Mouse (Mus musculus): ENCODE data around the gene Tgm6.
A peak's percentile ranks its signal among the peaks of the same experiment; 100 is the strongest.

Tgm6 gene

DNA sequence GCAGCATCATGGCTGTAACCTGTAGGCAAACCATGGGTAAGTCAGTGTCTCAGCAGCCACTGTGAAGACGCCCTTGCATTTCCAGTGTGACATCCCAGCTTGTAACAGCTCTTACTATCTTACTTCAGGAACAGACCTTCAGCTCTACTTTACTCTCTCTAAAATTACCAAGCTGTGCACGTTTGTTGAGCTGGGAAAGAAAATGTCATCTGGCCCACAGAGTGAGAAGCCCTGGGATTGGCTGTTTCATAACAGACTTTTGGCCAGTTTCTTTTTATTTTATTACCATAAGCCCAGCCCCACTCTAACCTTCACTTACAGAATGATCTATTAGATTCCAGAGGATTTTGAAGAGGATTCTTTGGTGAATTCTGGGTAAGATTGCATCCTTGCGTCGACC is at the start of gene Tgm6:
Tgm6 (plus strand) TSS at position 301 of the 400 bp plus-strand sequence.
- DNase-seq (ENCODE audit: inconsistent age in 2 of 2, low spot score in 1 of 2) = no peak

DNA sequence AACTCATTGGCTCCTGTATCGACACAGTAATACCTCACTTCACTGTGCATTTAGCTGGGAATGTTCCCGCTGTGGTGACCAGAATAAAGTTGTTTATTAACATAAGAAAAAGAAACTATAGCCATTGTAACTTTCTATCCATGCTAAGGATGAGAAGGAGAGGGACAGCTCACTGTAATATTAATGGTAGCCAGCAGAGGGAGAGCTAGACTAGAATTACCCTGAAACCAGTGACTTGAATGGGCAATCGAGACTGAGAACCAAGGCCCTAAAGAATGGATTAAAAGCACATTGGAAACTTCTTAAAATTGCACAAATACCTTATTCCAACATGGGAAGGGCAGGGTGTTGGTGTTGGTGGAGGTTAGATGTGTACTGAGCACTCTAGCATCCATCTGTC is 44.0 kb upstream of the Tgm6 start:
- peak in 1 of 2 experiments; percentile 80 for DNase-seq (ENCODE audit: inconsistent age in 2 of 2, low spot score in 1 of 2)

DNA sequence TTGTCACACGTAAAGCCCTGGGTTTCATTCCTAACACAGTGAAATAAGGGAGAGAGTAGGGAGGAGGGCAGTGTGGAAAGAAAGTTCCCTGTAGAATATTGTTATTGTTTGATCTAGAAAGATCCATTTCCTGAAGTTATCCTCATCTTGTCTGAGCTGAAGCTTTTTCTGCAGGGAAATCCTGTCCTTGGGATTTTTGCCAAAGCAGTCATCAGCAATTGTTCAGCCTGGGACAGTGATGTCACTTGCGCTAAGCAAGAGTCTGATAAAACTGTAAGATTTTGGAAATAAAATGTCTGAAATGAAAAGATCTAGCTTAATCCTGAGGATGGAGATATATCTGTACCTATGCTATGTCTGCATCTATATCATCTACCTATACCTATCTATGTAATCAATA is 41.8 kb upstream of the Tgm6 start:
- DNase-seq (ENCODE audit: inconsistent age in 2 of 2, low spot score in 1 of 2) = peak in 1 of 2 experiments; percentile 77

DNA sequence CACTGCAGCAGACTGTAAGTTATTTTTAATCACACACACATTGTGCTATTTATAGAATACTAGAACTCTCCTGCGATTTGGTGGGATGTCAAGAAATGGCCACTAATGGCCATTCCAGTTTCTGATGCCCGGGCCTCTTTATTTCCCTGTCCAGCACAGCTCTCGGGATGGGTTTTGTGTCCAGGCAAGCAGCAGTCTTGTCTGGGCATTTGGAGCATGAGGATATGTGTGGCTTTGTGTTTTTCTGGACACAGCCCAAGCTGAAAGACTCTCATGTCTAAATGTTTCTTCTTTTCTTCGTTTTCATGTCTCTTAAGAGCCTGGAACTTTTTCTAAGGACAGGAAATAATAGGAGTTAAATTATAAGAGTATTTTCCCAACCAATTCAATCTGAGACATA is 588 bp downstream of the Tgm6 start:
- DNase-seq (ENCODE audit: inconsistent age in 2 of 2, low spot score in 1 of 2) = no peak

DNA sequence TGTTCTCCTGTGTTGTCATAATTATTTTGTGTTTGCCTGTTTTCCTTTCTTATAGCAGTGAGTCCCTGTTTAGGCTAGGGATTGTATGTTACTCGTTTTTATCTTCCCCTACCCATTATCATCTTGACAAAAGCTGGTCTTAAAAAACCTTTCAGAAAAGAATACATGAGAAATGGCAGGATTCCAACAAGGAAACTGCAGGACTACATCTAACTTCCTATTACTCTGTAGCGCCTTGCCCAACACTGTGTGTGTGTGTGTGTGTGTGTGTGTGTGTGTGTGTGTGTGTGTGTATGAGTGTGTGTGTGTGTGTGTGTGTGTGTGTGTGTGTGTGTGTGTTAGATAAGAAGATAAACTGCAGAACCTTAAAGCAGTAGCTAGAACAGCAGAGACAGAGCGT is 1.2 kb downstream of the Tgm6 start:
- DNase-seq (ENCODE audit: inconsistent age in 2 of 2, low spot score in 1 of 2) = no peak

DNA sequence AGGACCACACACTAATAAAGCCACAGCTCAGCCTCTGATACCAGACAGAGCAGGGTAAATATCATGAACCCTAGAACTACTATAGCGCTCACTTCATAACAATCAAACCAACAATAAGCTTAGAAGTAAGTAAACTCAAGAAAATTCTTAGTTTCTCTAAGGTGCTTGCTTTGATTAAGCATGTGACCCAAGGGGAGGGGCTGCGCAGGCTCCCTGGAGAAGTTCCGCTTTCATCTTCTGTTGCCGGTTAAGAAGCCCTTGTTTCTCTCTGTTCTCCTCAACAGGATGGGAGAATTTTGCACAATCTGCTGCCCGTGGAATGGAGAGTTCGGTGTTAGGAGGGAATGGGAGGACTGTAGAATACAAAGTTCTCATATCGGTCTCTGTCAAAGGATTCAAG is 6.4 kb downstream of the Tgm6 start:
- no peak for DNase-seq (ENCODE audit: inconsistent age in 2 of 2, low spot score in 1 of 2)

DNA sequence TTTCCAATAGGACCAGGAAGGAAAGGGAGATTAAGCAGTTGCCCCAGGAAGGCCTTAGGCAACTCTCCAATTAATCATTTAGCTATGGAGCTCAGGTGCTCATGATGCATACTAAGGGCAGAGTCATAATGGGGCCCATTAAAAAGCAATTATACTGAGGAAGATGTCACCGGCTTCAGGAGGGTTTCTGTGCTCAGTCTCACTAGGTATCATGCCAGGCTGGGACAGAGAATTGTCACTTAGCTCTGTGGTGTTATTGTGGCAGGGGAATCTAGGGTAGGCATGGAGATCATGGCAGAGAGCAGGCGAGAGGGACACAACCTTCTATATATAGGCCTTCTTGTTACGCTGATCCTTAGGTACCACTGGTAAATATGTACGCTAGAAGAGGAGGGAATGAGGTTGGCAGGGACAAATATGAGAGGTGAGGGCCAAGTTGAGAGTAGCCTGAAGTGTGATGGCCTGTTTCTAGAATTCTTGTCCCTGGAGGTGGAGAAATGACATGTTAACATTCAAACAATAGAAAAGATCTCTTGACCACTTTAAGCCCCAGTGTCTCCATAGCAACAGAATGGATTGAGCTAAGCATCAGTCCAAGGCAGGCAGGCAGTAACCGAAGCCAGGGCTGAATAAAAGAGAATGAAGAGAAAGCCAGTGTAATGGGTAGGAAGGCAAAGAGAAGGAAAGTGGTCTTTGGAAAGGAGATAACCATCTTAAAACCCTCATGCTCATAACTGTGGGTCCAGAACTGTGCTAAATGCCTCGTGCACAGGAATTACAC is 13.3 kb downstream of the Tgm6 start:
- DNase-seq (ENCODE audit: inconsistent age in 2 of 2, low spot score in 1 of 2) = no peak

DNA sequence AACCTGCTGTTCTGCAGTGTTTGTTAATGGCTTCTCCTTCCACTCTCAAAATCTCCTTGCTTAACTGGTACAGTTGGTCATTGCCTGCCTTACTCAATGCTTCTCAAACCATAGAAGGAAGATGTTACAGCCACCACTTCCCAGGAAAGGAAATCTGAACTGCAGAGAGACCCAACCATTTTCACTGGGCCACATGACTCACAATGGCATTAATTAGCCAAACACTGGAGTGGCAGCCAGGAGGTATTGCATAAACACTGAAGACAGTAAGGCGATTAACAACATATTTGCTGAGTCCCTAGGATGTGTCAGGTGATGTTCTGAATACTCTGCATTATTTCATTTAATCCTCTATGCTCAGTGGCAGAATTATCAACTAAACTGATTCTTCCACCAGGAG is 13.9 kb downstream of the Tgm6 start:
- no peak for DNase-seq (ENCODE audit: inconsistent age in 2 of 2, low spot score in 1 of 2)

DNA sequence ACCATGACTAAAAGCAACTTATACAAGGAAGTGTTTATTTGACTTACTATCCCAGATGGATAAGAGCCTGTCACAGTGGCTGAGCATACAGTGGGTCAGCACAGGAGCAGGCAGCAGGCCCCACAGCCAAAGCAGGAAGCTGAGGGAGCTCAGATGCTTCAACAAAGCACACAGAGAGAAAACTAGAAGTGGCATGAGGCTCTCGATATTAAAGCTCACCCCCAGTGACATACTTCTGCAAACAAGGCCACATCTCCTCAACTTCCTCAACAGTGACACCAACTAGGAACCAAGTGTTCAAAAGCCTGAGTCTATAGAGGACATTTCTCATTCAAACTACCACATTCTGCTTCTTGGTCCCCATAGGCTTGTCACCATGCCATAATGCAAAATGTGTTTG is 17.5 kb downstream of the Tgm6 start:
- DNase-seq (ENCODE audit: inconsistent age in 2 of 2, low spot score in 1 of 2) = no peak

DNA sequence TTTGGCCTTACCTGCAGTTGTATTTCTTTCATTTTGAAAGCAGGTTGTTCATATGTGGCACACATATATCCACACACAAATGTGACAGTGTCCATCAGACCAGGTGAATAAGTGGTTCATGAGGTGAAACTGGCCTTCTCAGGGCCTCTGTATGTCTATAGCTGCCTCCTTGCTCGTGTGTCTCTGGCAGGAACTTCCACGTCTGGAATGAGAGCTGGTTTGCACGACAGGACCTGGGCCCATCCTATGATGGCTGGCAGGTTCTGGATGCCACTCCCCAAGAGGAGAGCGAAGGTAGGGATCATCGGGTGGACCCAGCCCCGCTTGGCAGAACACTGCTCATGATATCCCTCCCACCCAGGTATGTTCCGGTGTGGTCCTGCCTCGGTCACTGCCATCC is 30.8 kb downstream of the Tgm6 start:
- DNase-seq (ENCODE audit: inconsistent age in 2 of 2, low spot score in 1 of 2) = no peak

DNA sequence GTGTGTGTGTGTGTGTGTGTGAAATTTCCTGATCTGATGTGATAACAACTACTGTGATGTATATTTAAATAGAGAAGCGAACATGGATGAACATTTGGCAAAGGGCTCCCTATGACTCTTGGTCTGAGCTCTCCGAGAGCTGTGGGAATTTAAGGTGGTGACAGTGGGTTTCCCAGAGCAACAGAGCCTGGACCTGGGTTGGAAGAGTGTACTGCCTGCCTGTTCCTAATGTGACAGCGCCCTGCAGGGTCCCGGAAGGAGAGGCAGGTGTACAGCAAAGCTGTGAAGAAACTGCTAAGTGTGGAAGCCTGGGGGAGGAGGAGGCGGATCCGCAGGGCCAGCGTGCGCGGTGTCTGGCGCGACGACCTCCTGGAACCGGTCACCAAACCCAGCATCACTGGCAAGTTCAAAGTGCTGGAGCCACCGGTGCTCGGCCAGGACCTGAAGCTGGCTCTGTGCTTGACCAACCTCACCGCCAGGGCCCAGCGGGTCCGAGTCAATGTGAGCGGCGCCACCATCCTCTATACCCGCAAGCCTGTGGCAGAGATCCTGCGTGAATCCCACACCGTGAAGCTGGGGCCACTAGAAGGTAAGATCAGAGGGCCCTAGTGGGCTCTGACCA is 32.6 kb downstream of the Tgm6 start:
- no peak for DNase-seq (ENCODE audit: inconsistent age in 2 of 2, low spot score in 1 of 2)

DNA sequence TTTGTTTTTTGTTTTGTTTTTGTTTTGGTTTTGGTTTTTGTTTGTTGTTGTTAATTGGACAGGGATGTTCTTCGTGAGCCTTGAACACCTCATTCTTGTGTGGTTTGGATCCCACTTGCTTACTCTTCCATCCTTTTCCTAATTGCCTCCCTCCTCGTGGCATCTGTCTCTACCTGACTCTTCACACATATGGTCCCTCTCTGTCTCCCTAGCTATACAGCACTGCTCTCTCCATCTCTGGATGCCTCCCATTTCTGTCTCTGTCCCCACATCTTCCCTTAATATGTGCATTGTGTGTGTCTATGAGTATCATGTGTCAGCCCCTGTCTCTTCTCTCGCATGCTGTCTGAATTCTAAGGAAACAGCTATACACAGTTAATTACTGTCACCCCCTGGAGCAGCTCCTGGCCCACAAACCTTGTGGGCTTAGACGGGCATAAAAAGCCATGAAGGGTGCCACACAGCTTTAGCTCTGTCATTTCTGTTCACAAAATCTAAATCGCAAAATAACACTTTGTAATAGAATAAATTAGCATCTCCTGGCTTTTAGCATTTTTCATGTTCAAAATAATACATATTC is 34.0 kb downstream of the Tgm6 start:
- DNase-seq (ENCODE audit: inconsistent age in 2 of 2, low spot score in 1 of 2) = no peak

DNA sequence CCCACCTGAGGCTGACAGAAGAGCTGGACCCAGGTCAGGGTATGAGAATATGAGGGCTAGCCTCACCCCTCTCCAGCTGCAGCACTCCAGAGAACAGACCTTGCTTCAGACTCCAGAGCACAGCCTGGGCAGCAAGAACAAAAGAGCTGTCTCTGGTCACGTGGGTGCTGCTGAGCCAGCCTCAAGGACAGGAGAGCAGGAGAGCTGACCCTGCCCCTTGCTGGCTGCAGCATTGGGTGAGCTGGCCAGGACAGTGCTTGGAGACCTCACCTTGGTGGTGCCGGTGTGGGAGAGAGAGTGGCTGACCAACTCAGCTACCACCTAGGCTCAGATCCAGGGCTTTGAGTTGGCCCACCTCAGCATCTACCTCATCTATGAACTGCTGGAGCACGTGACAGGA is 43.0 kb downstream of the Tgm6 start:
- peak; percentile 53 to 74 for DNase-seq (ENCODE audit: inconsistent age in 2 of 2, low spot score in 1 of 2)

DNA sequence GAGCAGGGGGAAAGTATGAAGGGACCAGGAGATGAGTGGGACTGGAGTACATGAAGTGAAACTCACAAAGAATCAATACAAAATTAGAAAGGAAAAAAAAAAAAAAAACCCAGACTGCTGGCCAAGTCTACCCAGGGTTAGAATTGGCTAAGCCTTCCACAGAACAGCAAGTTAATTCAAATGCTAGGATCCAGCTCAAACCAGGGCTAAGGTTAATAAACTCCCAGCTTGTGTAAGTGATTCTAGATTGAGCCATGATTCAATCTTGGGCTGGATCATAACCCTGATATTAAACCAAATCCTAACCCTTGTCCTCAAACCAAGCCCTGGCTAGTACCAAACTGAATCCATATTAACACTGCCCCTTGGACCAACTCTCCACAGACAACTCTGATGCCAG is 43.6 kb downstream of the Tgm6 start:
- no peak for DNase-seq (ENCODE audit: inconsistent age in 2 of 2, low spot score in 1 of 2)

DNA sequence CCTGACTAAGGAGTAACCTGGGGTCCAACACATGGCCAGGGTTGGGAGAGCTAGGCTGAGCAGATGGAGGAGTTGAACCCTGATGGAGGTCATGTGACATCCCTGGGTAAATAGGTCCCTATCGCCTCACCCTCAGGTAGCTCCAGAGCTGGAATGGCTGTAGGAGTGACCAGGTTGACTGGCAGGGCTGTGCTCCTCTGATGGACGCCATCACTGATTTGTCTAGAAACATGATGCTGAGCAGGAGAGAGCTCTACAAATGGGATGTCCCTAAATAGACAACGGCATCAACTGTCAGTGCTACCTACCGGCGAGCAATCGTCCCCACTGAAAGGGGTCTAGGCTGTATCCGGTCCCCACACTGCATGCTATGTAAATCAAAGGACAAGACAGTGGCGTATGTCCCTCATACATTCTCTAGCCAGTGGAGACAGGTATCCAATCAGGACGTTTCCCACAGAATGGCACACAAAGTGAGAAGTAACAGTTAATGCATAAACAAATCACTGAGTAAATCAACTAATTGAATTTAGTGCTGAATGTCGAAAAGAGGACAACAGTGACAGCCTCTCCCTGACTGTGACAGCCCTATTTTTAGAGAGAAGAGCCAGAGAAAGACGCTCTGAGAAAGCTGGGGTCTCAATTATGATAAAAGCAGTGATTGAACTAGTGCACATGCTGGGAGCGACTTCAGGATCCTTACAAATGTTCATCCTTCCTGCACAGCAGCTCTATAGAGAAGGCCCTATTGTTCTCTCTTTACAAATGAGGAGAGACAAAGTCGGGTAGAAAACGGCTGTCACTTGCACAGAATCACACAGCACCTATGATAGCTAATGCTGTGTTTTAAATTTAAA is 45.2 kb downstream of the Tgm6 start:
- no peak for DNase-seq (ENCODE audit: inconsistent age in 2 of 2, low spot score in 1 of 2)

DNA sequence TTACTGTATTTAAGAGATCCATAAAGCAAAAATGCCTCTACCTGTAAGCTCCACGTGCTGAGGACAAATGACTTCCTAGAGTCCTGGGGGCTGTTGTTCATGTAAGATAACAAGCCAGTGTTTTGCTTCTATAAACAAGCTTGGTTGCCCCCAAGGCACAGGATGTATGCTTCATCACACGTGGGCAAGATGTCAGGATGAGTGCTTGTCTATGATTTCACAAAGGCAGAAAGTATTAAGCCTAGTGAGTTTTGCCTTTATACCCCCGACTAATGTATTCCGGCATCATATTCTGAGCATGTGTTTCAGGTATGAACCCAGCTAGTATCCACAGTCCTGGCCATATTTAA is 45.8 kb downstream of the Tgm6 start:
- DNase-seq (ENCODE audit: inconsistent age in 2 of 2, low spot score in 1 of 2) = no peak

DNA sequence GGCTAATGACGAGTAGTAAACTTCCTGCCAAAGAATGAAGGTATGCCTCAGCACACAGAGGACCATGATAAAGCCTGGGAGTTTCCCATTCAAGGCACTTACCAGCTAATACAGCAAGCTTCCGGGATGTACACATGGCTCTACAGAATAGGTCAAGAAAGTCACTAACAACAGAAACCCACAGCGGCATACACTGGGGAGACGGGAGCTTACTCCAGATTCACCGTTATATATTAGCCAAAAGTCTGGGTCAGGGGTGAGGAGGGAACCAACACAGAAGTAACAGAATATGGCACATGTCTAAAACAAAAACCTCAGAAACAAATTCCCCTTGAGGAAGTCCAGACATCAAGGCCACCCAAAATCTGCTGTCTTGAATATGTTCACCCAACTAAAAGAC is 50.5 kb downstream of the Tgm6 start:
- DNase-seq (ENCODE audit: inconsistent age in 2 of 2, low spot score in 1 of 2) = no peak

DNA sequence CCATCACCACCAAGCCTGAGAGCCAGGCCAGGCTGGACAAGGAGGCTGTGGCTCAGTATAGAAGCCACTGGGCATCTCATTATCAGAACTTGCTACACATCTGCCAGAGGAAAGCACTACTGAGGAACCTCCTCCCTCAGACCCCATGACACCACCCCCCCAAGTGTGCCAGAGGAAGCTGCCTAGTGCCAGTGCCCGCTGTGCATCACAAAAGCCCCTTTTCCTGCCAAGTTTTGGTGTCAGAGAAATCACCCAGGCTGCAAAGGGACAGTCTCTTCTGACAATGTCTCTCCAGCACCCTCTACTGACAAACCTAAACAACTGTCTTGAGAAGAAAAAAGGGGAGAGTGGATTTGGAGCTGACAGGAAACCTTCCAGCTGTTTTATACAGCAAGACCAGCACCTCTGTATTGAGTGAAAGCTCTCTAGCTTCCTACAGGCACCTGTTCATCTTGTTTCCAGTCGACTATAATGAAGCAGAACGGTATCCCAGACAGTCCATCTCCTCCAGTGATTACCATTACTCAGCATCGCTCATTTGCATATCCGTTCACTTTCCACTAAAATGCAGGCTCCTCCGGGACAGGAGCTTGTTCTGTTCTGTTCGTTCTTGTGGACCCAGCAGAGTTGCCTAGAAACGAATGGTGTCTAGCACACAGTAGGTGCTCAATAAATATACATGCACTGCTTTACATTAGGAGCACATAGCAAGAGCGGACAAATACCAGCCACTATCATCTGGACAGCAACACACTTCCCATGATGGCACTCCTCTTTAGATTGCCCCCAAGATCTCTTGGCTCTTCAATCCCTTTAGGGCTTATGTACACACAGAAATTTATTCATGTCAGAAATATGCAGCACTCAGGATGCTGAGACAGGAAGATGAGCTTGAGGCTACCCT is 54.3 kb downstream of the Tgm6 start:
- DNase-seq (ENCODE audit: inconsistent age in 2 of 2, low spot score in 1 of 2) = peak in 1 of 2 experiments; percentile 50

DNA sequence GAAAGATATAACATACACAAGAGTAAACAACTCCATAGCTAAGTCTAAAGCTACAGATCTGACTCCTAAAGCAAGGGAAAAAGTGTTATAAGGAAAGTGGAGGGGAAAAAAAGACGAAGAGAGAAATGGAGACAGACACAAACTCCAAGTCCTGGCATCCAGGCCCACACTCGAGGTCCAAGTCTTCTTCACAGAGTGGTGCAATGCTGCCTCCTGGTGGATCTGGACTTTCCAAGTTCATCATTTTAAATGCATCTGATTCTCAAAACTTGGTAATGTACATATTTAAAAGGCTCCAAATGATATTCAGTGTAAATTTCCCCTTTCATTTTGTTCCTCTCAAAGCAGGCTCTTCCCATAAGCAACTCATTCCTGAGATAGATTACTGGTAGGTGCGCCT is 55.6 kb downstream of the Tgm6 start:
- DNase-seq (ENCODE audit: inconsistent age in 2 of 2, low spot score in 1 of 2) = peak; percentile 36 to 82

DNA sequence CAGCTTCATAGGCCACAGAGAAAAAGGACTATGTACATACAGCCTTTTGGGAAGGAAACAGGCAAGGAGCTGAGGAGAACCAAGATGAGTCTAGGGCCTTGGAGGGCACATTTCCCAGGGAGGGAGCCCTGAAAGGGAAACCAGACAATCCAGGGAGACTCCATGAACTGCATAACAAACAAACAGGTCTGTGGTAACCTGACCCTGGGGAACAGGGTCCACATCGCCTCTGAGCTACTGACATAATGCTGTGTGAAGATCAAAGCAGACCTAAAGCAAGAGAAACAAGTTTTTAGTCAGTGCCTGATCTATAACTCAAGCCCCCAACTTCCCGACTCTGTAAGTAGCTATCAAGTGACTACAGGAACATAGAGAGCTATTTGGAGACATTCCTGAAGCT is 59.5 kb downstream of the Tgm6 start:
- no peak for DNase-seq (ENCODE audit: inconsistent age in 2 of 2, low spot score in 1 of 2)

DNA sequence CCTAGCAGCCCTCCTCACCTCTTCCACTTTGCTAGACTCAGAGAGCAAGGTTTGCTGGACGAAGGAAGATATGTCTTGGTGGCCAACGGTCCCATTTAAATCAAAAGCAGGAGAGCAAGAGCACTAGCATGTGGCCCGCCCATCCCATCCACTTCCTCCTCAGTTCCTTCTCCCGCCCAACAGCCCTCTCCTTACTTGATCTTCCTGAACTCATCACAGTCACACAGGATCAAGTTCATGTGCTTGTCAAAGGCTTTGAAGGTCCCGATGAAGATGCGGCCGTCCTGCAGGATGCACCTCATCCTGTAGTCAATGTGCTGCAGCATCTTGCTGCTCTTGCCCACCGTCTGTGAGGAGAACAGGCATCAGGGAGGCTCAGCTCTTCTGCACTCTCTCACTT is 64.6 kb downstream of the Tgm6 start:
- DNase-seq (ENCODE audit: inconsistent age in 2 of 2, low spot score in 1 of 2) = no peak

All from adrenal gland, adult (tissue).